Mouse (Mus musculus) stomach, embryonic 16.5 days (tissue): ENCODE results near the gene Pigc. TPM values are rescaled to one million over a fixed set of nuclear protein-coding genes. Genes with fewer than 3 reads are reported as not detected.

Experiments used
- polyA plus RNA-seq: library from polyadenylated mRNA; unstranded; fragments of >200 nt; fragmentation: Nextera tagmentation; extraction: Ambion mirVana; gene quantifications from 2 replicates; pipeline ENCODE4 v1.2.1, GENCODE M21; 2015

The Pigc gene
- polyA plus RNA-seq, 1 experiment from 2014 or later = 39.7 TPM

Other genes starting within 250 kb of the Pigc start
- not detected in 2 replicates for gene Fasl, start 180.7 kb upstream of the Pigc start, polyA plus RNA-seq
- gene Suco, start 92.5 kb upstream of the Pigc start, polyA plus RNA-seq = 17.2 and 26.6 TPM in 2 replicates
- not detected in 2 replicates for gene 4930558K02Rik, start 10.4 kb downstream of the Pigc start, polyA plus RNA-seq